Mouse (Mus musculus) thymus, postnatal 10 days (tissue): Measurements from ENCODE around the gene 2310034C09Rik.
"Not testable (repeated sequence)": the region's sequence is repeated elsewhere in the genome, so short reads cannot be mapped to it uniquely, and the experiment has no call there.

Experiments
- DNase-seq, 2 experiments: peaks; one replicate each; pipeline ENCODE4 v3.0.0; 2021; ENCODE audit warnings: low spot score in 2 of 2

The 2310034C09Rik gene

GRCm38 (mm10) chr16:88758547-88758946 is at the start of gene 2310034C09Rik:
2310034C09Rik (plus strand) TSS chr16:88758847.
- not testable (repeated sequence) for DNase-seq

DNA sequence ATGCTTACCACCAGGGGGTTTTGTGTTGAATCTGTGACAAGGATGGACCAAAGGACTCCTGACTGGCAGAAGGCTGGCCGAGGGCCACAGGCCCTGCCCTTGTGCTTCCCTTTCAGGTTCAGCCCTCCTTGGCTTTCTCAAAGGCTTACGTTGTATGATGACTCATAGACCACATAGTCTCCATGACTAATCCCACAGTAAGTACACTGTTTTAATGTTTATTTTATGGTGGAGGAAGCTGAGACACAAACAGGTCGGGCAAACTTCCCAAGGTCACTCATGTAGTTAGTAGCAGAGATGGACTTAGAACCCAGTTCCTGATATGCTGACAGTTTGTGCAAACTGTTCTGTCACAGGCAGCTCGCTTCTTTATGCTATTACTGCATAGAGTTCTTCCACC is 47.9 kb upstream of the 2310034C09Rik start:
- no peak for DNase-seq

- DNase-seq, result no peak
Observed at GRCm38 (mm10) chr16:88711245-88711644, 47.4 kb upstream of the 2310034C09Rik start.

GRCm38 (mm10) chr16:88716549-88716948 is 42.1 kb upstream of the 2310034C09Rik start:
- no peak for DNase-seq

DNA sequence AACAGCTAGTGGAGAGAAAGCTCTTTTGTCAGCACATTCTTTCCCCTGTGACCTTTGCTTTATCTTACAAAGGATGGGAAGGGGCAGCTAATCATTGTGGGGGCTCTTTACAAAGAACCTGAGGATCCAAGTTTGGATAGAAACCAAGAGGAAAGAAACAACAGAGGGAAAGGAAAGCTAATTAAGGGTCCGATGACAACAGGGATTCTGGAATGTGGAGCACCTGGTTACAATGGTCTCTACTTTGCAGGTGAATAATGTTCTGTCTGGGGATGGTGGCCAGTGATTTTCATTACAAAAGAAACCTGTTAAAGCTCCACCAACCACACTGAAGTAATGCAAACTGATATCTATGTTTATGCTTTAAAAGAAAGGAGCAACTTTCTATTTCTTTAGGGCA is 38.6 kb upstream of the 2310034C09Rik start:
- no peak for DNase-seq

DNA sequence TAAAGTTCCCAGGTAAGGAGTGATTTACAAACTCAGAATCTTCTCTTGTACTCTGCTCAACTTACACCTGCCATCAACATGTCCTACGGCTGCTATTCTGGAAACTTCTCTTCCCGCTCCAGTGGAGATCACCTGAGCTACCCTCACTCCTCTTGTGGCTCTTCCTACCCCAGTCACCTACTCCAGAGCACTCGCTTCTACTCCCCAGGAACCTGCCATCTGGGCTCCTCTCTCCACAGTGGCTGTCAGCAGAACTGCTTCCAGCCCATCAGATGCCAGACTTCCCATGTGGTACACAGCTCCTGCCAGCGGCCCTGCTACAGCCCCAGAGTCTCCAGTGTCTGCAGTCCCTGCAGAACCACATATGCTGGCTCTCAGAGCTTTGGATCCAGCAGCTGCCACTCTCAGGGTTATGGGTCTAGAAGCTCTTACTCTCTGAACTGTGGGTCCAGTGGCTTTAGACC is 29.8 kb upstream of the 2310034C09Rik start, which contains the start of gene Krtap13-1:
Krtap13-1 (plus strand) TSS at position 51 of the 464 bp plus-strand sequence.
- DNase-seq, result no peak

DNA sequence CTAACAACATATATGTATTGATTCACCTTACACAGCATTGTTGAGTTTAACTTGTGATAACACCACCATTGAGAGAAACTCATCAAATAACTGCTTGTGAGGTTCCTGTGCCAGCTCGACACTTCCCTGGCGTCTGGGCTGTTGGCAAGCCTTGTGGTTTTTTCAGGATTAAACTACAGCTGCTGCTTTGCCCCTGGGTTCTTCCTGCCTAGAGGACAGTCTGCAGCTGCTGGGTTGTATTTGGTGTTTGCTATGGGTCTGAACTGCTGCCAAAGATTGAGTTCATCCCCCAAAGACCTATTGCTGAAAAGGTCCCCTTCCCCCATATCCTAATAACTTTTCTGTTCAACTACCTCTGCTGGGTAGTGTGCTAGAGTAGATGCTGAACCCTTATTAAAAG is 23.3 kb upstream of the 2310034C09Rik start:
- no peak for DNase-seq

DNA sequence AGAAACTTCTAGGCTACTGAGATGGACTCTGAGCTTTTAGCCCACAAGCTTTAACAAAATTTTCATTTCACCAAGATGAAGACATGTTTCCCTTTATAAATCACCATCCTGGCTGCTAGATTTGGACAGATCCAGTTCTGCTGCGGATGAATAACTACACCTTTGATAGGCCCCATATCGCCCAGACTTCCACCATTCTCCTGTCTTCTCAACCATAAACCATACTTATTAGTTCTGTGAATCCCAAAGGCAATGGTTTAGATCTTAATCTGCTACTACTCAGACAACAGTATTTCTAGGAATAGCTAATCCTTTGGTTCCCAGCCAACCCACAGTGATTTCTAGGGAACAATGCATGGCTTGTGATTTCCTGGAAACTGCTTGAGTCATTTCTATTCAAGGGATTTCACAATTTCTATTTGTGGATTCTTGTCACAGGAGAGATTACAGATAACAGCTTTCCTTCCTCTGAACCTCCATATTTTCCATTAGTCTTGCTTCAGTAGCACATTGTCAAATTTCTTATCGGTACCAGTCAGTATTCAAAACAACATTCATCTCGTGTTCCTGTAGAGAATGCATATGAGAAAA is 13.8 kb upstream of the 2310034C09Rik start:
- DNase-seq, result no peak

- DNase-seq, result no peak
Observed at GRCm38 (mm10) chr16:88747943-88748342, 10.7 kb upstream of the 2310034C09Rik start.

DNA sequence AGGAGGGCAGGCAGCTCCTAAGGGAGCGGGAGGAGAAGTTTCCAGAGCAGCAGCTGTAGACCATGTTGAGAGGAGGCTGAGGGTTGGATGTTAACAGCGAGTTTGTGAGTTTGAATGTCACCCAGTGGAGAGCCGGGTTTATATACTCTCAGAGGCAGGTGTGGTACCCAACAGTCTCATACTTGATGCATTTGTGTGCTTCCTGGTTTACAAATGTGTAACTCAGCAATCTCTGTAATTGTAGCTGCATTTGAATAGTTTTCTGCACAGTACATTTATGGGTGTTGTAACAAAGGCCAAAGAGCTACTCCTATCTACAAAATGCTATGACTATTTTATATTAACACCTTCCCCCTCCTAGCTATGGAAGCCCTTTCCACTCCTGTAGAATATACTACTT is 7.1 kb upstream of the 2310034C09Rik start, which contains the start of gene Krtap13:
Krtap13 (minus strand) TSS at position 101 of the 400 bp plus-strand sequence.
- not testable (repeated sequence) for DNase-seq

- DNase-seq, result no peak
Observed at GRCm38 (mm10) chr16:88774106-88774505, 15.5 kb downstream of the 2310034C09Rik start, which contains the start of gene 2310057N15Rik. 2310057N15Rik (minus strand) TSS chr16:88774206.

GRCm38 (mm10) chr16:88777596-88777995 is 18.9 kb downstream of the 2310034C09Rik start, which contains the start of gene Gm5965:
Gm5965 (plus strand) TSS chr16:88777896.
- DNase-seq, result no peak

DNA sequence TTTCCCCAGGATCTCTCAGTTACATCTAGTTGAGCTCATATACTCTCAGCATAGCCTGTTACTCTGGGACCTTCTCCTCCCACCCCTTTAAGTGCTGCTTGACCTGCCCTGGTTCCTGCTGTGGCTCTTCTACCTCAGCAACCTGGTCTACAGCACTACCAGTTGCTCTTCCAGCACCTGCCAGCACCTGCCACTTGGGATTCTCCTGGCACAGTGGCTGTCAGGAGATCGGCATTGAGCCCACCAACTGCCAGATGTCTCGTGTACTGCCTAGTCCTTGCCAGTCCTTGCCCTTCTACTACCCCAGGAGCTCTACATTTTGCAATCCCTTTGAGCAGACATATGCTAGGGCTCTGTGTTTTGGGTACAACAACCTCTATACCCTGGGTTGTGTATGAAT is 28.1 kb downstream of the 2310034C09Rik start:
- DNase-seq, result no peak
